Comparison of ENCODE assay signal across 22 mouse cellular contexts in the genomic region with DNA sequence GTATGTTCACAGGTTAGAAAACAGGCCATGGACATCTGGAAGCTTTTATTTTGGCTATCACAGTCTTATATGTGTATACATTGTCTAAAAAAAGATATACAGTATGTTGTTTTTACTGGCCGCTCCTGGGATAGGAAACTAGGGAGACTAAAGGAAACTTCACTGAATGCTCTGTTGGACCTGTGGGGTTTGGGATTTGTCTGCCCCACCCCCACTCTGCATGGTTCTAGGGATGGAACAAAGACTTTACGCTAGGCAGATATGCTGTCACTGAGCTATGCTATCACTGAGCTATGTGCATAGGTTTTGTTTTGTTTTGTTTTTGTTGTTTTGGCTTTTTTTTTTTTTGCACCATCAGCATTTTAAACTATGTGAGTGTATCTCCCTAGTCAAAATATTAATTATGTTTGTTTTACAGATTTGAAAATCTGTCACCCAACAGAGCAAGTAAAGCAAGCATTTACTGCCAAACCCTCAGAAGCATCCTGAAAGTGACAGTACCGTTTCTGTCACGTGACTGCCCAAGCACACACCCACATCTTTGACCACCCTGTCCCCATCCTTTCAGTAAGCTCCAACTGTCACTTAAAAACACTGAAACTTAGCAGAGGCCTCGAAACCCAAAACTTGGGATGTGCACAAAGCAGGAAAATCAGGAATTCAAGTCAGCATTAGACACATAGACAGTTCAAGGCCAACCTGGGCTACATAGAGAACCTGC. TPM values are rescaled to one million over a fixed set of nuclear protein-coding genes. Genes with fewer than 3 reads are reported as not detected.
DNase-seq lines count a peak whose midpoint lies in the region; ATAC-seq and TF ChIP-seq lines count a peak whose summit lies in the region.
"Had no signal": no experiment of that assay in that cellular context is flagged by ENCODE, and none has a peak within 500 bp of the region (broad histone marks: within the 10 kb centered on the region; RNA-seq: fewer than 3 reads in every experiment).

No protein-coding gene starts in this region.

- ATAC-seq in heart, embryonic 12.5 days (ENCODE audit: insufficient number of reproducible peaks, low FRiP score) = 0 out of 2 replicates have a peak, but pooled peaks have one; percentile 59
- no peak for ATAC-seq in liver, postnatal 0 days
- ATAC-seq: activated CD4-positive, CD25-positive, alpha-beta regulatory T cell, adult 4 months; forebrain, embryonic 13.5 days; forebrain, embryonic 15.5 days; forebrain, postnatal 0 days; Patski had no signal

- no peak for TF ChIP-seq CTCF in C2C12 (IDR thresholded peaks at IDR 0.05; ENCODE audit: control insufficient read depth, insufficient read depth, insufficient read length)
- no peak for TF ChIP-seq CTCF in CH12.LX (conservative IDR thresholded peaks at IDR 0.05 in 1 of 2, IDR thresholded peaks at IDR 0.05 in 1 of 2; ENCODE audit: low read depth in 2 of 2, low read length in 2 of 2)
- no peak for TF ChIP-seq CTCF in MEL (IDR thresholded peaks at IDR 0.05 in 2 of 3, conservative IDR thresholded peaks at IDR 0.05 in 1 of 3; ENCODE audit: control insufficient read depth in 1 of 3, insufficient read depth in 1 of 3, low read depth in 2 of 3, low read length in 3 of 3, poor library complexity in 1 of 3, severe bottlenecking in 1 of 3)
- TF ChIP-seq CTCF in liver, postnatal 0 days (IDR thresholded peaks at IDR 0.05; ENCODE audit: low read depth) = no peak

- H3K27ac ChIP-seq in heart, embryonic 12.5 days (ENCODE audit: poor library complexity, severe bottlenecking) = no peak overlapping the region
- H3K27ac ChIP-seq in CH12.LX (ENCODE audit: insufficient read depth, low read depth) (no peak overlapping the region), MEL (ENCODE audit: control insufficient read depth, low read depth, low read length) (no peak overlapping the region)
- no peak overlapping the region for H3K27ac ChIP-seq in liver, postnatal 0 days (ENCODE audit: low read depth)
- H3K27ac ChIP-seq: embryonic facial prominence, embryonic 12.5 days; forebrain, embryonic 13.5 days; forebrain, embryonic 15.5 days had no signal

- in situ Hi-C loops in CH12.LX (cut with MboI; ENCODE audit: low pct_ligation_motif_present, low pct_unique_long_range_greater_than_20kb, low sequenced_read_pairs) = no loop called here

- 58% methylated on average over 5 of the region's 5 CpGs for WGBS in heart, embryonic 12.5 days
- 83% methylated on average over 5 of the region's 5 CpGs for WGBS in liver, postnatal 0 days (ENCODE audit: insufficient replicate concordance)

- H3K36me3 ChIP-seq in heart, embryonic 12.5 days = no peaks in the 10 kb centered on the region
- no peaks in the 10 kb centered on the region for H3K36me3 ChIP-seq in C2C12 (ENCODE audit: control insufficient read depth, insufficient read depth)
- no peaks in the 10 kb centered on the region for H3K36me3 ChIP-seq in CH12.LX (replicated peaks in 1 of 2; ENCODE audit: control insufficient read depth in 1 of 2, insufficient read depth in 1 of 2, low read length in 1 of 2)
- no peaks in the 10 kb centered on the region for H3K36me3 ChIP-seq in MEL (ENCODE audit: control insufficient read depth in 1 of 2, insufficient read depth in 2 of 2, low read length in 2 of 2)
- no peaks in the 10 kb centered on the region for H3K36me3 ChIP-seq in liver, postnatal 0 days (replicated peaks; ENCODE audit: insufficient read depth, low read length)
- H3K36me3 ChIP-seq: embryonic facial prominence, embryonic 12.5 days; forebrain, embryonic 15.5 days had no signal

- DNase-seq in heart, postnatal 14 days = no peak
- no peak for DNase-seq in CH12.LX (ENCODE audit: extremely low read depth)
- DNase-seq in MEL (ENCODE audit: low read depth, low spot score) = no peak
- DNase-seq in lung, postnatal 14 days = no peak
- no peak for DNase-seq in layer of hippocampus, adult 9-10 months (ENCODE audit: low spot score)
- DNase-seq in liver, postnatal 0 days = no peak
- DNase-seq: adrenal gland, adult 8-10 months; adrenal gland, postnatal 14 days; adrenal gland, postnatal 36 days; cerebellum, adult 11-12 months; cerebellum, adult 2 months; cerebellum, adult 9-10 months; cerebellum, postnatal 10 days; cerebellum, postnatal 25 days; forebrain, postnatal 0 days had no signal

- no peak overlapping the region for H3K4me2 ChIP-seq in heart, embryonic 12.5 days
- no peak overlapping the region for H3K4me2 ChIP-seq in CH12.LX (ENCODE audit: insufficient read depth, low read depth, poor library complexity, severe bottlenecking)
- H3K4me2 ChIP-seq in liver, postnatal 0 days (ENCODE audit: low read depth, low read length) = no peak overlapping the region
- H3K4me2 ChIP-seq: embryonic facial prominence, embryonic 12.5 days; forebrain, embryonic 13.5 days; forebrain, embryonic 15.5 days had no signal

- no peaks in the 10 kb centered on the region for H3K27me3 ChIP-seq in heart, embryonic 12.5 days (replicated peaks)
- no peaks in the 10 kb centered on the region for H3K27me3 ChIP-seq in C2C12 (ENCODE audit: control insufficient read depth, insufficient read depth, insufficient read length)
- no peaks in the 10 kb centered on the region for H3K27me3 ChIP-seq in CH12.LX (replicated peaks)
- H3K27me3 ChIP-seq in MEL (ENCODE audit: control insufficient read depth in 1 of 2, insufficient read depth in 2 of 2, low read length in 2 of 2) = peaks cover 5 to 6% of the 10 kb centered on the region in 2 experiments
- H3K27me3 ChIP-seq in liver, postnatal 0 days (ENCODE audit: insufficient read depth, low read length) = no peaks in the 10 kb centered on the region
- H3K27me3 ChIP-seq: embryonic facial prominence, embryonic 12.5 days; forebrain, embryonic 13.5 days; forebrain, embryonic 15.5 days; Patski had no signal

- TF ChIP-seq POLR2A in CH12.LX (IDR thresholded peaks at IDR 0.05; ENCODE audit: low read depth, low read length) (no peak), MEL (IDR thresholded peaks at IDR 0.05; ENCODE audit: control insufficient read depth in 1 of 2, insufficient read depth in 1 of 2, low read depth in 1 of 2, low read length in 2 of 2, poor library complexity in 1 of 2) (no peak)

- TF ChIP-seq EP300 in CH12.LX (IDR thresholded peaks at IDR 0.05; ENCODE audit: low read length) = no peak
- TF ChIP-seq EP300 in MEL (IDR thresholded peaks at IDR 0.05; ENCODE audit: low read depth in 1 of 2, low read length in 2 of 2) = no peak
- TF ChIP-seq EP300 in liver, postnatal 0 days (IDR thresholded peaks at IDR 0.05; ENCODE audit: low read depth) = no peak

- H3K9me3 ChIP-seq in heart, embryonic 12.5 days (replicated peaks) = no peaks in the 10 kb centered on the region
- H3K9me3 ChIP-seq in CH12.LX (replicated peaks; ENCODE audit: low read length) (no peaks in the 10 kb centered on the region), MEL (replicated peaks; ENCODE audit: insufficient read depth, low read length) (no peaks in the 10 kb centered on the region)
- no peaks in the 10 kb centered on the region for H3K9me3 ChIP-seq in liver, postnatal 0 days (ENCODE audit: low read length)
- H3K9me3 ChIP-seq: embryonic facial prominence, embryonic 12.5 days; forebrain, embryonic 13.5 days; forebrain, embryonic 15.5 days had no signal

- no peak for TF ChIP-seq RAD21 in CH12.LX (IDR thresholded peaks at IDR 0.05; ENCODE audit: low read depth, low read length)
- no peak for TF ChIP-seq RAD21 in MEL (IDR thresholded peaks at IDR 0.05; ENCODE audit: low read depth, low read length)

- dilution Hi-C loops in CH12.LX (cut with MboI; ENCODE audit: extremely low pct_ligation_motif_present, extremely low pct_unique_long_range_greater_than_20kb, low sequenced_read_pairs) = no loop called here

- no peaks in the 10 kb centered on the region for H3K79me2 ChIP-seq in C2C12 (ENCODE audit: control insufficient read depth, insufficient read depth)
- no peaks in the 10 kb centered on the region for H3K79me2 ChIP-seq in CH12.LX (replicated peaks; ENCODE audit: control insufficient read depth, extremely low read depth, insufficient read depth, poor library complexity, severe bottlenecking)
- no peaks in the 10 kb centered on the region for H3K79me2 ChIP-seq in MEL (ENCODE audit: control insufficient read depth, insufficient read depth, low read length, poor library complexity)

- H3ac ChIP-seq in C2C12 (ENCODE audit: control insufficient read depth, insufficient read length, low read depth) = no peak overlapping the region

- H3K79me3 ChIP-seq in C2C12 (ENCODE audit: low read depth) = no peaks in the 10 kb centered on the region

- H3K9ac ChIP-seq in heart, embryonic 12.5 days = no peak overlapping the region
- H3K9ac ChIP-seq in CH12.LX (ENCODE audit: insufficient read depth, low read depth) (no peak overlapping the region), MEL (ENCODE audit: control insufficient read depth, low read depth, low read length, poor library complexity, severe bottlenecking) (no peak overlapping the region)
- no peak overlapping the region for H3K9ac ChIP-seq in liver, postnatal 0 days (replicated peaks)
- H3K9ac ChIP-seq: embryonic facial prominence, embryonic 12.5 days; forebrain, embryonic 13.5 days; forebrain, embryonic 15.5 days; forebrain, postnatal 0 days had no signal

- H3K4me1 ChIP-seq in heart, embryonic 12.5 days (replicated peaks) = peaks cover 2% of the 10 kb centered on the region; the same call in 1 of the 2 replicates
- H3K4me1 ChIP-seq in CH12.LX (ENCODE audit: control insufficient read depth in 1 of 2, insufficient read depth in 2 of 2) = no peaks in the 10 kb centered on the region
- no peaks in the 10 kb centered on the region for H3K4me1 ChIP-seq in MEL (ENCODE audit: control insufficient read depth in 1 of 2, insufficient read depth in 2 of 2, low read length in 2 of 2)
- no peaks in the 10 kb centered on the region; the same call in 1 of the 2 replicates for H3K4me1 ChIP-seq in liver, postnatal 0 days (ENCODE audit: insufficient read depth)
- H3K4me1 ChIP-seq: forebrain, embryonic 15.5 days had no signal

- no peak overlapping the region for H3K4me3 ChIP-seq in heart, embryonic 12.5 days
- H3K4me3 ChIP-seq in C2C12 (ENCODE audit: insufficient read depth, poor library complexity, severe bottlenecking) = no peak overlapping the region
- H3K4me3 ChIP-seq in CH12.LX (replicated peaks in 1 of 3; ENCODE audit: low read depth in 2 of 3, low read length in 2 of 3, poor library complexity in 1 of 3) = no peak overlapping the region
- no peak overlapping the region for H3K4me3 ChIP-seq in MEL (ENCODE audit: control insufficient read depth in 1 of 2, insufficient read depth in 1 of 2, low read depth in 2 of 2, low read length in 2 of 2)
- H3K4me3 ChIP-seq in liver, postnatal 0 days (ENCODE audit: low read depth, low read length) = no peak overlapping the region
- H3K4me3 ChIP-seq: embryonic facial prominence, embryonic 12.5 days; forebrain, embryonic 13.5 days; forebrain, embryonic 15.5 days had no signal

- intact Hi-C loops in heart, postnatal 14 days (cut with DNase I) = no loop called here

RNA-seq across cellular contexts. Expression of a gene that starts 9.2 kb away (rescaled TPM):
- 0.27 TPM in 1 of 2 replicates, not detected in the other for polyA plus RNA-seq in heart, embryonic 12.5 days (2016; fragmentation: Nextera tagmentation; extraction: Ambion mirVana)
- total RNA-seq in heart, postnatal 14 days (2021) = 1 to 10 TPM; 2.1 to 3.0 TPM
- 0.07 TPM for polyA plus RNA-seq in C2C12 (2012; fragmentation: generic; extraction: Trizol)
- 0.17 and 0.21 TPM in 2 replicates for total RNA-seq in CH12.LX (2012; rRNA removed)
- 0.26 TPM in 1 of 2 replicates, not detected in the other for total RNA-seq in CH12.LX (2014; rRNA removed)
- polyA plus RNA-seq in CH12.LX (2012; ENCODE audit: insufficient read length, low read depth) = 0.55 TPM in 1 of 2 replicates, not detected in the other
- not detected in 2 replicates for total RNA-seq in MEL (2012; rRNA removed)
- polyA plus RNA-seq in MEL (2012; ENCODE audit: insufficient read depth in 1 of 2, insufficient read length in 2 of 2, low read depth in 1 of 2, low replicate concordance in 2 of 2, missing spikeins in 1 of 2) = not detected
- 0.11 TPM in 2 replicates for polyA plus RNA-seq in liver, postnatal 0 days (2015; fragmentation: Nextera tagmentation; extraction: Ambion mirVana)
- polyA plus RNA-seq: activated CD4-positive, CD25-positive, alpha-beta regulatory T cell, adult 4 months; Patski had no signal

RNA-seq across cellular contexts. Expression of a gene that starts 30.3 kb away (rescaled TPM):
- polyA plus RNA-seq in heart, embryonic 12.5 days (2016; fragmentation: Nextera tagmentation; extraction: Ambion mirVana) = 97.2 and 103 TPM in 2 replicates
- total RNA-seq in heart, postnatal 14 days (2021) = 100 to 1,000 TPM in 1 of 2 experiments, 10 to 100 TPM in 1; 97.4 to 101 TPM
- polyA plus RNA-seq in C2C12 (2012; fragmentation: generic; extraction: Trizol) = 39.9 TPM
- 33.8 and 43.7 TPM in 2 replicates for total RNA-seq in CH12.LX (2012; rRNA removed)
- total RNA-seq in CH12.LX (2014; rRNA removed) = 75.4 and 84.5 TPM in 2 replicates
- 62.4 and 73.0 TPM in 2 replicates for polyA plus RNA-seq in CH12.LX (2012; ENCODE audit: insufficient read length, low read depth)
- 31.2 and 33.8 TPM in 2 replicates for total RNA-seq in MEL (2012; rRNA removed)
- 10 to 100 TPM in 1 of 2 experiments, not detected in 1; 36.2 TPM for polyA plus RNA-seq in MEL (2012; ENCODE audit: insufficient read depth in 1 of 2, insufficient read length in 2 of 2, low read depth in 1 of 2, low replicate concordance in 2 of 2, missing spikeins in 1 of 2)
- polyA plus RNA-seq in liver, postnatal 0 days (2015; fragmentation: Nextera tagmentation; extraction: Ambion mirVana) = 36.4 and 36.8 TPM in 2 replicates
